Mouse (Mus musculus) erythroblast, embryonic 14.5 days (primary cell): ENCODE data around the gene Cideb.

Experiments
- GATA1 ChIP-seq: IDR thresholded peaks from 2 replicates; pipeline ENCODE4 v1.6.1; 2012; ENCODE audit warnings: low read length, inconsistent platforms, mixed read lengths
- TAL1 ChIP-seq: IDR thresholded peaks from 3 replicates; pipeline ENCODE4 v1.6.1; 2012; ENCODE audit warnings: low read length, inconsistent platforms, mixed read lengths

DNA sequence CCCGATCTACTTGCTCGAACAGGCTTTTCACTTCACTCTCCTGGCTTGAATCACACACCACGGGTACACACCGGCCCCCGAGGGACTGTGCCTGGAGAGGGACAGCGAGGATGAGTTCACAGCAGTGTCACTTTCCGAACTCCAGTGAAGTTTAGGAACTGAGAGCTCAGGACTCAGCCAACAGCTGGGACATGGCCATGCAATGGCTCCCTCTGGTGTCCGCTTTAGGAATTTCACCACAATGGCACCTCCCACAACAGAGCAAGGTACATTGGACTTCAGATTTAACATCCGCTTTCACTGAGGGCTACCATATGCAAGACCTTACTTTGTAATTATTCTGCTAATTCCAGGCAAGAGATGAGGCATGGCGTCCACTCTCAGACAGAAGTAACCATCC, 14.5 kb downstream of the Cideb start:
- TF ChIP-seq GATA1 (no peak), TAL1 (no peak)
